Mouse (Mus musculus) spleen, adult 2 months (tissue): ENCODE measurements around the gene Klf5. TPM values are rescaled to one million over a fixed set of nuclear protein-coding genes. Genes with fewer than 3 reads are reported as not detected.

Experiments used
- DNase-seq, 2 experiments: peaks; one replicate each; pipeline versions ENCODE4 v3.0.0 to v3.0.0-alpha.2; 2012 to 2021; ENCODE audit warnings: low spot score in 2 of 2, low read depth in 1 of 2
- H3K27ac ChIP-seq: fragments of 200-500 bp; 2 replicates; pipeline ENCODE4 v1.5.1; 2012; ENCODE audit warnings: low read length, inconsistent platforms; ENCODE audit not compliant: insufficient read depth
- H3K27me3 ChIP-seq: fragments of 200-500 bp; 2 replicates; pipeline ENCODE4 v1.6.1; 2012; ENCODE audit warnings: mild to moderate bottlenecking, moderate library complexity, low read length, inconsistent platforms; ENCODE audit not compliant: control insufficient read depth, insufficient read depth
- H3K36me3 ChIP-seq: fragments of 200-500 bp; 2 replicates; pipeline ENCODE4 v1.6.1; 2012; ENCODE audit warnings: mild to moderate bottlenecking, low read length, inconsistent platforms; ENCODE audit not compliant: control insufficient read depth, insufficient read depth
- H3K4me1 ChIP-seq: fragments of 200-500 bp; 2 replicates; pipeline ENCODE4 v1.6.1; 2011; ENCODE audit warnings: inconsistent platforms; ENCODE audit not compliant: control insufficient read depth, insufficient read depth, insufficient read length
- H3K4me3 ChIP-seq: fragments of 200-500 bp; 2 replicates; pipeline ENCODE4 v1.5.1; 2011; ENCODE audit warnings: mild to moderate bottlenecking, inconsistent platforms; ENCODE audit not compliant: insufficient read depth, insufficient read length; ENCODE audit errors: extremely low read depth
- CTCF ChIP-seq: fragments of 200-500 bp; IDR thresholded peaks from 2 replicates; pipeline ENCODE4 v1.5.1; 2011; ENCODE audit warnings: mild to moderate bottlenecking, inconsistent platforms; ENCODE audit not compliant: insufficient read depth, insufficient read length, insufficient replicate concordance; ENCODE audit errors: extremely low read depth
- POLR2A ChIP-seq: fragments of 200-500 bp; IDR thresholded peaks from 2 replicates; pipeline ENCODE4 v1.6.1; 2011; ENCODE audit warnings: low read depth, low read length, inconsistent platforms
- WGBS: fragments of 180-500 bp; shearing (Covaris S2); methylation state at CpG from one replicate; pipeline ENCODE4 v1.1.7; 2018; 5-methylcytosine and 5-hydroxymethylcytosine counted together
- polyA plus RNA-seq: library from polyadenylated mRNA; depleted of rRNA; stranded (reverse); fragments of >200 nt; gene quantifications from 2 replicates; pipeline ENCODE4 v1.2.3, GENCODE M21; 2012; rRNA removed

Klf5 gene
- polyA plus RNA-seq, 1 experiment = 0.63 TPM

DNA sequence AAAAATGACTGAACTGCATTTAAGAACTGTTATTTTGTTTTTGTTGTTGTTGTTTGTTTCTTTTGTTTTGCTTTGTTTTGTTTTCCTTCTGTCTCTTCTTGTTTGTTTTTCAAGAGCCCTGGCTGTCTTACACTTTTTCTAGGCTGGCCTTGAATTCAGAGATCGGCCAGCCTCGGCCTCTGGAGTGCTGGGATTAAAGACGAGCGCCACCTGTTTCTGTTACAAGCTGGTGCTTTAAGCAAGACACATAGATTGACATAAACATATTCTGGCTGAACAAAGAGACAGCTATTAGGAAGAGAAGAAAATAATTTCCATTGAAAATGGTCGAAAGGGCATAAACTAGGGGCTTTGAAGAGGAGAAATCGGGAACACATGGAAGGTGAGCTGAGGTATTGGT lies 51.1 kb downstream of the Klf5 start:
- Histone ChIP-seq H3K4me3 (no peak overlapping the region), H3K27me3 (no peaks in the 10 kb centered on the region; the same call in 1 of the 2 replicates), H3K27ac (no peak overlapping the region), H3K36me3 (no peaks in the 10 kb centered on the region), H3K4me1 (no peaks in the 10 kb centered on the region)
- 90% methylated on average over 6 of the region's 6 CpGs for WGBS
- DNase-seq = no peak
- no peak for TF ChIP-seq CTCF
- no peak for TF ChIP-seq POLR2A

DNA sequence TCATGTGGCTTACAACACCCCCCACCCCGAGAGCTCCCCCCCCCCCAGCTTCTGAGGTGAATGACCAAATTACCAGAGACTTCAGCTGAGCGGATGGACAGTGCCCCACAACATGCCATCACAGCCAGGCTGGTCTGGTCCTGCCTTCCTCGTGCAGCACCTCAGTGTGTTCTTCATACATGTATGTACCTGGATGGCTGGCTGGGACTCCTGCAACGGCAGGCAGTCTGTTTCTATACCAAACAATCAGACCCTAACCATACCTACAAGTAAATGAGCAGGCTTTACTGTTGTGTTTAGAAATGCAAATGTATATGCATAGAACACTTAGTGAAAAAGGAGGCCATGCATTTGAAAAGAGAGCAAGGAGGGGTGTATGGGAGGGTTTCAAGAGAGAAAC lies 54.5 kb downstream of the Klf5 start:
- Histone ChIP-seq H3K36me3 (no peaks in the 10 kb centered on the region), H3K4me3 (no peak overlapping the region), H3K27ac (no peak overlapping the region), H3K4me1 (no peaks in the 10 kb centered on the region), H3K27me3 (no peaks in the 10 kb centered on the region; the same call in 1 of the 2 replicates)
- 73% methylated on average over 4 of the region's 4 CpGs for WGBS
- no peak for TF ChIP-seq POLR2A
- TF ChIP-seq CTCF = no peak
- no peak for DNase-seq

DNA sequence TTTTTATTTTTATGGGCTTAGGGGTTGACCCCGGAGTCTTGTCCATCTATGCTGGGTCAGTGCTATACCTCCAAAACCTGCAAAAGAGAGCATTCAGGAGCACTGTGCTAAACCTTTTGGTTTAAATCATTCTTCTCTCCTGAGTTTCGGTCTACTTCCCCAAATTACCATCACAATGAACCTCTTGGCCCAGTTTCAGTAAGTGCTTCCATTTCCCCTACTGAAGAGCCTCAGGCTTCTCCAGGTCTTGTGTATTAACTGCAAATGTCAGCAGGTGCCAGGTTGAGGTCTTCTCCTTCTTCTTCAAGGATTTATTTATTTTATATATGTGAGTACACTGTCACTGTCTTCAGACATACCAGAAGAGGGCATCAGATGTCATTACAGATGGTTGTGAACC lies 55.6 kb downstream of the Klf5 start:
- no peaks in the 10 kb centered on the region for H3K36me3 ChIP-seq
- TF ChIP-seq POLR2A (no peak), CTCF (no peak)
- no peak for DNase-seq
- no peaks in the 10 kb centered on the region; the same call in 1 of the 2 replicates for H3K27me3 ChIP-seq
- no peaks in the 10 kb centered on the region for H3K4me1 ChIP-seq
- no peak overlapping the region for H3K4me3 ChIP-seq
- H3K27ac ChIP-seq = no peak overlapping the region
- WGBS = 53% methylated on average over 2 of the region's 2 CpGs

DNA sequence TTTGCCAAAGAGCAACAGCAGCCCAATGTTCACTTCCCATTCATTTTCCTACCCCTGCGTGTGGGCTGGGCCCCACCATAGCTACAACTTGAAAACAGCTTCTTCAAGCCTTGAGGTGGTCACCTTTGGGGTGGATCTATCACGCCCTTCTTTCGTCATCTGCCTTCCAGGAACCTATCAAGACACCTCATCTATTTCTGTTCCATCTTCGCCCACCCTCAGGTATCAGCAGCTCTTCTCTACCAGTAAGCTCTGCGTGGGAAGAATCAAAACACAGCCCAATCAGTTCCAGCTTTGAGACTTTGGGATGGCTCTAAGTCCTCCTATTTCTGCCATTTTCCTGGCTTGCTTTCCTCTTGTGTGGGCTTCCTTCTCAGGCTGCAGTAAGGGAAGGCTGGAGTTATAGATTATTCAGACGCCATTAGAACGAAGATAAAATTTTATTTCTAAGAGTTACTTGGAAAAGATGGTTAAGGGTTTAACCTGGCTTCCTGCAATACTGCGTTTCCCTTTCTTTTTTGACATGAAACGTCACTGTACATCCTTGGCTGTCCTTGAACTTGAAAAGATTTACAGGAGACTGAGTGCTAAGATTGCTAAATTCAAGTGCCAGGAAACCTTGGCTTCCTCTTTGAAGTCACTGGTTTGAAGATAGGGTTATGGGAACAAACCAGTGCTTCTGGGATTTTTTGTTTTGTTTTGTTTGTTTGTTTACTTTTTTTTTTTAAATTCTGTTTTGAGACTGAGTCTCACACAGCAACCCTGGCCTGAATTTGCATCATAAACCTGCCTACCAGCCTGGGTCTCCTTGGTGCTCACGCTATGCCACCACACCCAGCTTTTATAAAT lies 56.5 kb downstream of the Klf5 start:
- TF ChIP-seq CTCF (no peak), POLR2A (no peak)
- Histone ChIP-seq H3K36me3 (no peaks in the 10 kb centered on the region), H3K4me3 (no peak overlapping the region), H3K4me1 (no peaks in the 10 kb centered on the region), H3K27me3 (no peaks in the 10 kb centered on the region), H3K27ac (no peak overlapping the region)
- no peak for DNase-seq
- WGBS = 86% methylated on average over 10 of the region's 10 CpGs

DNA sequence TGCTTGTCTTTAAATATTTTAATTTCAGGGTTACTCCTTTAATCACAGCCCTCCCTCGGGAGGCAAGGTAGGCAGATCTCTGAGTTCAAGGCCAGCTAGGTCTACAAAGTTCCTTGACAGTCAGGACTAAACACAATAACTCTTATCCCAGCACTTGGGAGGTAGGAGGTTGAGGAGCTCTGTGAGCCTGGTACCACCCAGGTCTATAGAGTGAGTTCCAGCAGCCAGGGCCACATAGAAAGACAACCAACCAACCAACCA lies 57.0 kb downstream of the Klf5 start:
- no peak for DNase-seq
- 67% methylated on average over 1 of the region's 1 CpGs for WGBS
- H3K27ac ChIP-seq = no peak overlapping the region

DNA sequence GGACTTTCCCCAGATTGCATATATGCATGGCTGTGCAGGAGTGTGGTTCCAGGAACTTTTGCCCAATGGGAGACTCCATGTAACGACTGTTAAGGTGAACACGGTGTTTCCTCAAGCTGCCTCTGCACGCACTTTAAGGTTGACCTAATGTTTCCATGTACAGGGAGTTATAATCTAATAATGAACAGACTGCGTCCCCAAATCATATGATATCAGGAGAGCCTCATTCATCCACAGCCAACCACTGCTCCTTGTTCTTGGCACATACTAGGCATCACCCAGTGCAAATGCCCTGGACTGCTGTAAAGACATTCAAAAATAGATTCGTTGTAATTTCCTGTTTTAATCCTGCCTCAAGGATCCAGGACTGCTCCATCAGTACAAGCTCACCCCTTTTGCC lies 64.5 kb downstream of the Klf5 start:
- no peak overlapping the region for H3K4me3 ChIP-seq
- DNase-seq = no peak
- no peaks in the 10 kb centered on the region for H3K4me1 ChIP-seq
- TF ChIP-seq POLR2A = no peak
- TF ChIP-seq CTCF = no peak
- H3K27ac ChIP-seq = no peak overlapping the region
- WGBS = 87% methylated on average over 5 of the region's 5 CpGs
- H3K36me3 ChIP-seq = no peaks in the 10 kb centered on the region
- H3K27me3 ChIP-seq = no peaks in the 10 kb centered on the region

More for the DNA sequence above, 57.0 kb downstream of the Klf5 start:
- no peaks in the 10 kb centered on the region for H3K27me3 ChIP-seq
- no peaks in the 10 kb centered on the region for H3K36me3 ChIP-seq
- H3K4me3 ChIP-seq = no peak overlapping the region
- no peaks in the 10 kb centered on the region for H3K4me1 ChIP-seq
- no peak for TF ChIP-seq POLR2A
- no peak for TF ChIP-seq CTCF

DNA sequence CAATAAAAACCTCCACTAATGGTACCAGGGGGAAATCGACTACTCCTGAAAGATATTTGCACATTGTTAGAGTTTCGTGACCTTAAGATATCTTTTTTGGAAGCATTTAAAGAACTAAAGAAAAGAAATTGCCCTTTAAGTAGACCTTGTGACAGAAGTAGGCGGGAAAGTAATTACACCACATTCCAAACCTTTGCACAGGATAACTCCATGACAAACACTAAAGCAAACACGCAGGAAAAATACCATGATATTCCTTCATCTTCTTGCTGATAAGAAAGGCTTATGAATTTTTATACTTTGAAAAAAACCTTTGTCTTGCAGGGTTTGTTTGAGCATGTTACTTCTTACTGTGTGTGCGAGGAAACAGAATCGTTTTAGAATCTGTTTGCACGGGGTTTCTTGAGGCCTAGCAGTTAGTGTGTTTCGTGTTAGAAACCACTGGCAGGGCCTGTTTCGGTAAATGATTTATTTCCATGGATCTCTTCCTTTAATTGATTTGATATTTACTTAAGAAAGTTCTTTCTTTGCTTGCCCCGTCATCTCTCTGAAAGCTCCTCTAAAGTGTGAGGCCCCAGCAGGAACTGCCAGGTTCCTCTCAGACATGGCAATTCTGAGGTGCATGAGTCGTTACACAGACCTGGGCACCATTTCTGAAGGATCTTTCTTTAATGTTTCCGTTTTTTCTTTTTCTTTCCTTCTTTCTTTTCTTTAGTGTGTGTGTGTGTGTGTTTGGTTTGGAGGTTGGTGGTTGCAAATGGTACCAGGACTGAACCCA lies 65.7 kb downstream of the Klf5 start:
- Histone ChIP-seq H3K27ac (no peak overlapping the region), H3K4me3 (no peak overlapping the region), H3K27me3 (no peaks in the 10 kb centered on the region), H3K36me3 (no peaks in the 10 kb centered on the region), H3K4me1 (no peaks in the 10 kb centered on the region)
- TF ChIP-seq POLR2A (no peak), CTCF (no peak)
- no peak for DNase-seq
- WGBS = 80% methylated on average over 12 of the region's 12 CpGs

Other genes starting within 250 kb of the Klf5 start
- 1.2 and 1.4 TPM in 2 replicates for gene Pibf1, start 199.3 kb upstream of the Klf5 start, polyA plus RNA-seq
- 3.2 and 5.2 TPM in 2 replicates for gene Dis3, start 198.9 kb upstream of the Klf5 start, polyA plus RNA-seq